Mouse (Mus musculus): ENCODE data around the gene Il17rc.

Il17rc gene

DNA sequence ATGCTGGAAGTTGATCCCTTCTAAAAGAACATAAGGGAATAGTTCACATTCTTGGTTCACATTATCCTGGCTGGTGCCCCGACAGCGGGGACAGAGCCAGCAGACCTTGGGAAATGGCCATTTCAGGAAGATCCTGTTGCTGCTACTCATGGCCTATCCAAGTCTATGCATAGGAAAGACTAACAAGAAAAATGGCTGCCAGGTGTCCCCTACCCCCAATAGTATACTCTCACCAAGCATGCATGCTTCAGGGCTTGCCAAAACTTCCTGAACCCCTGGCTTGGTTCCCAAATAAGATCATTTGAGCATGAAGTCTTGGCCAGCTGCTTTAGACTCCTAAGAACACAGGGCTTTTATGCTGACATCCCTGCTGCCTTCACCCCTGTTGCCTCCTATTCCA lies 19.4 kb upstream of the Il17rc start:
- intact Hi-C loops (cut with DNase I), result no loop called here

DNA sequence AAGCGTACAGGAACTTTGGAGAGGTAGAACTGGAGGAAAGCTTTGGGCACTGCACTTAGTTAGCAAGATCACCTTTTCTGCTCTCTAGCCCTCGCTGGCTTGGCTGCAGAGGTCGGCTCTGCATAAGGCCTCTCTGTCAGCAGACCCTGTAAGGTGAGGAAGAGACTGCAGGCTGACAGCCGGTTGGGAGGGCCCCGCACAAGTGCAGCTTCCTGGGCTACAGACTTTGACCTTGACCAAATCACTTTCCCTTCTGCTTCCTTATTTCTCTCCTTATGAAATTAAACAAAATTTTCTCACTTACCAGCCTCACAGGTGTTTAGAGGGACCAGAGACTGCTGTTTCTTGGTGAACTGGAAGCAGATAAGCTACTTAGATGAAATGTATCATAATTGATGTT lies 16.2 kb upstream of the Il17rc start:
- intact Hi-C loops (cut with DNase I), result no loop called here

DNA sequence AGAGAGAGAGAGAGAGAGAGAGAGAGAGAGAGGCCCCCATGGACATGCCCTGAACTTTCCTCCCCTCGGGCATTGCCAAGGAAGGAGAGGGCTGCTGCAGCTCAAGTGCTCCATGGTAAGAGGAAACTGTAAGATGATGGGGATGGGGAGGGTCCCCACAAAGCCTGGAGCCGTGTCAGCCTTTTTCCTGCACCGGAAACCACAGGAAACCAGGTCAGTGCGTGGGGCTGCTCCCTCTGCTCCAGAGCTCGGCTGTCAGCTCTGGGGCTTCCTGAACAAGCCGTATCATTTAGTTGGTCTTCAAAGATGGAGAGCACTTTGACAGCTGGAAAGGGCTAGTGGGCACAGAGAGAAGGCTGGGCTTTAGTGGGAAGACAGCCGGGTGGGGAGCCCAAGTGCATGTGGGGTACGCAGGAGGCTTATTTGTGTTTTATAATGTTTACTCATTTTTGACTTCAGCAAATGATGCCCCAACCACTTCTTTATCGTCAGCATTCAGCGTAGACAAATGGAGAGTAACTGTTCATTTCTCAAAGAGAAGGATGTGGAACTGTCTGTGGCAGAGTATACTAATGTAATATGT lies 13.2 kb upstream of the Il17rc start, which contains the start of gene Il17re:
Il17re (plus strand) TSS at position 533 of the 583 bp plus-strand sequence.
- intact Hi-C loops (cut with DNase I), result no loop called here

DNA sequence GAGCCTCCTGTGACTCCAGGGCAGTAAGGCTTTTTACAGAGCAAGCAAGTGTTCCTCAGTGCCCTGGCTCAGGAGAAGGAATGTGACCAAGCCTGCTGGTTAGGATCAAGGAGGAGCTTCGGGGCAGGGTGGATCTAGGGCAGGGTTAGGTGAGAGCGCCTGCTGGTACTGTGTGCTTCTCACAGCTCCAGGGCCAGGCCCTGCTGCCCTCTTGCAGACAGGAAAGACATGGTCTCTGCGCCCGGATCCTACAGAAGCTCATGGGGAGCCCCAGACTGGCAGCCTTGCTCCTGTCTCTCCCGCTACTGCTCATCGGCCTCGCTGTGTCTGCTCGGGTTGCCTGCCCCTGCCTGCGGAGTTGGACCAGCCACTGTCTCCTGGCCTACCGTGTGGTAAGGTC lies 12.6 kb upstream of the Il17rc start:
- intact Hi-C loops (cut with DNase I), result no loop called here

DNA sequence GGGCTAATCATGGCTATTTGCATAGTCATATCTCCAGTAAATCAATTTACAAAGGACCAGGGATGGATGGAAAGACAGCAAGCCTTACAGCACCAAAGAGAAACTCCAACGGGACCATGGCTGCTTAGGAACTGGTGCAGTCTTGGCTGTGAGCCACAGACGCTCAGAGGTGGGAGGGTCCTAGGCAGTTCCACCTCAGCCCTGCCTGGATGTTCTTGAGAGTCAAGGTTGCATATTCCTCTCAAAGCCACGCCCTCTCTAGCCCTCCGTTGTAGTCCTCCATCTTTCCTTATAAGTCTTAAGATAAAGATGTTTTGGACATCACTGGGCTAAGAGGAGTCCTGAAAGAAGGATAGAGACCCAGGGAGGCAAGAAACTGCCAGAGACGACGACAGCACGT lies 7.2 kb upstream of the Il17rc start:
- intact Hi-C loops (cut with DNase I), result no loop called here

DNA sequence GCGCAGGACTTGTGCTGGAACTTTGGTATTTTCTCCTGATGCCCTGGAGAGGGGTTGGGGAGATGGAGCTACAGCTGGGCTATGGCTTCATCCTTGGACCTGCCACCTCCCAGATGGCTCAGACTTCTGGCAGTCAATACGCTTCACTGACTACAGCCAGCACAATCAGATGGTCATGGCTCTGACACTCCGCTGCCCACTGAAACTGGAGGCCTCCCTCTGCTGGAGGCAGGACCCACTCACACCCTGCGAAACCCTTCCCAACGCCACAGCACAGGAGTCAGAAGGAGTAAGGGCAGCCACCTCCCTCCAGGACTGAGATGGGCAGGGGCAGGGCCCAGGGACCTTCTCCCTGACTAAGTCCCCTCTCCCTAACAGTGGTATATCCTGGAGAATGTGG lies 5.6 kb upstream of the Il17rc start:
- intact Hi-C loops (cut with DNase I), result no loop called here

DNA sequence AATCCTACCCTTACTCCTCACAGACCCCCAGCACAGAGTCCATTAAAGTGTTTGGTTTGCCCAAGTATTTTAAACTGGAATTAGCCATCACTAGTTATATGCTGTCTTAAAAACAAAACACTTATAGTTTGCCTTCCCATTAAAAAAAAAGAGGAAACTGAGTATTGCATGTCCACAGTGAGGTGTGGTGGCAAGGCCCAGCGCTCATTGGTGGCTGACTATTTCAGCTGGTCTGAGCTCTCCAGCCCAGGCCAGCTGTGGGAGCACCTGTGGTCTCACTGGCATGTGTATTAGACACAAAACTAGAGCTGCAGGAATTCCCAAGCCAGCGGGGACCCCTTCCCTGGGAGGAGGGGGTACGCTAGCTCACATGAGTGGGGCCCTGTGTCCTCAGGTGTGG lies 2.7 kb upstream of the Il17rc start:
- intact Hi-C loops (cut with DNase I), result no loop called here

DNA sequence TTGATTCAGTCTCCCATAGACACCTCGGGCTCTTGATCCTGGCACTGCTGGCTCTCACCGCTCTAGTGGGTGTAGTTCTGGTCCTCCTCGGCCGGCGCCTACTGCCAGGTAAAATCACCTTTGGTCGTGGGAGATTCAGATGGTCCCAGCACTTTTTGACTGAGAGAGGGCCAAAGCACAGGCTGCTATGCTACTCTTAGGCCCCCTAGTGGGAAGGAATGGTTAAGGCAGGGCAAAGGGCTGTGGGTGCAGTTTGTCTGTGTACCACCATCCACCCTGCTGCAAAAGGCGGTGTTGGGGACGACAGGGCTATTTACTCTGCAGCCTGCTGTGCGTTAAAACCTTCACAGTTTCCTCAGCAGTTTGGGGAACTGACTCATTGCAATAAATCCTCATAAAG lies 2.2 kb upstream of the Il17rc start:
- intact Hi-C loops (cut with DNase I), result no loop called here

DNA sequence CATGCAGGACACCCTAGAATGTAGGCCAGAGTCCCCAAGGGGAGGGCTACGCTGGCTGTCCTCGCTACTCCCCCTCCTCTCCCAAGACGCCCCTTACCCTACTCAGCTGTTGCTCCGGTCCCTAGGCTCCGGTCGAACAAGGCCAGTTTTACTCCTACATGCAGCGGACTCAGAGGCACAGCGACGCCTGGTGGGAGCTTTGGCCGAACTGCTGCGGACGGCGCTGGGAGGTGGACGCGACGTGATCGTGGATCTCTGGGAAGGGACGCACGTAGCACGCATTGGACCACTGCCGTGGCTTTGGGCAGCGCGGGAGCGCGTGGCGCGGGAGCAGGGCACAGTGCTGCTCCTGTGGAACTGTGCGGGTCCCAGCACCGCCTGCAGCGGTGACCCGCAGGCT lies 1.8 kb upstream of the Il17rc start:
- intact Hi-C loops (cut with DNase I), result no loop called here

DNA sequence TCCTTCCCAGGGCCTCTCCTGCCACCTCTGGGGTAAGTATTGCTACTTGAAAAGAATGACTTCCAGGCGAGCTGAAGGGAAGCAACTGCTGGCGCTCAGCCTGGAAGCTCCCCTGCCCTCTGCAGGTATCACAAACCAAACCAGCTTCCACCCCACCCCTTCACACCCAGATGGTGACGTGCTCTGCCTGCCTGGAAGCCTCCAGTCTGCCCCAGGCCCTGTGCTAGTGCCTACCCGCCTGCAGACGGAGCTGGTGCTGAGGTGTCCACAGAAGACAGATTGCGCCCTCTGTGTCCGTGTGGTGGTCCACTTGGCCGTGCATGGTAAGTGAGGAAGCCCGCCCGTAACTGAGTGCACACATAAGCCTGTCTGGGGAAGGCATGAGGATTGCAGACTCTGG lies 834 bp downstream of the Il17rc start:
- intact Hi-C loops (cut with DNase I), result no loop called here

DNA sequence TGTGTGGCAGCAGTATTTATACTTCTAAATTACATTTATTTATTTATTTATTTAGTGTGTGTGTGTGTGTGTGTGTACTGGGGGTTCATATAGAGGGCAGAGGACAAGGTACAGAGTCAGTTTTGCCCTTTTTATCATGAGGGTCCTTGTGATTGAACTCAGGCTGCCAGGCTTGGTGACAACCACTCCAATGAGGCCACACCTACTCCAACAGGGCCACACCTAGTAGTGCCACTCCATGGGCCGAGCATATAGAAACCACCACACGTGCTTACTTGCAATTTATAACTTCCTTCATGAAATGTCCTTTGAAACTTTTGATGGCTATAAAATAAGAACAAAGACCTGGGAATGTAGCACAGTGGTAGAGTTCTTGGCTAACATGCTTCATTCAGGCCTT lies 2.0 kb downstream of the Il17rc start:
- intact Hi-C loops (cut with DNase I), result no loop called here

DNA sequence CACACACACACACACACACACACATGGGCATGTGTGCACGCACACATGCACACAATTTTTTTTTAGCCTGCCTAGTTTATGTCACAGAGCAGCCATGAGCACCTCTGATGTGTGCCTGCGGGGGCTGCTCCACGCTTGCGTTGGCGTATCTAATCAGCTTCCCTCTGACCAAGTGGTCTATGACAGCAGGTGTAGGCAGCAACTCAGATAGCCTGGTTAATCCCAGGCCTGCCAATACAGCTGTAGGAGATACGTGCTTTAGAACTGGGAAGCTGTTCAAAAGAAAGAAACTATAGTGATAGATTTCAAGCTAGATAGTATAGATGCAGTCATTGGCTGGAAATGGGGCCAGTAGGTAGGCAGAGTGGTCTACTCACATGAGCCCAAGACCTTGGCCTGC lies 2.5 kb downstream of the Il17rc start:
- intact Hi-C loops (cut with DNase I), result no loop called here

DNA sequence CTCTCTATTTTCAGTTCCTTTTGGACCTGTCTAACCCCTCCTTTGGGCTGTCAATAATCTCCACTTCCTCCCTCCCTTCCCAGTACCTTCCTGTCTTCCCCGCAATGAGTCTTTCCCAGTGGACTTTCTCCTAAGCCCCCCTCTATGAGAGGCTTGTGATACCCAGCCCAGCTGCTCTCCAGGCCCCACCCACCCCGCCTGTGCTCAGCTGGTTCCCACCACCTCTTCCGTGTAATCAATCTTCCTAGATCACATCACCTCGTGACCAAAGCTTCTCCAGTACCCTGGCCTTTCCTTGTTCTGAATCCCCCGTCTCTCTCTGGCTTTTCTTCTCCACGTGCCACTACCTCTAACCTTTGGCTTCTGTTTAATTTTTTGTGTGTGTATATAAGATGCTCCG lies 6.1 kb downstream of the Il17rc start:
- intact Hi-C loops (cut with DNase I), result no loop called here

DNA sequence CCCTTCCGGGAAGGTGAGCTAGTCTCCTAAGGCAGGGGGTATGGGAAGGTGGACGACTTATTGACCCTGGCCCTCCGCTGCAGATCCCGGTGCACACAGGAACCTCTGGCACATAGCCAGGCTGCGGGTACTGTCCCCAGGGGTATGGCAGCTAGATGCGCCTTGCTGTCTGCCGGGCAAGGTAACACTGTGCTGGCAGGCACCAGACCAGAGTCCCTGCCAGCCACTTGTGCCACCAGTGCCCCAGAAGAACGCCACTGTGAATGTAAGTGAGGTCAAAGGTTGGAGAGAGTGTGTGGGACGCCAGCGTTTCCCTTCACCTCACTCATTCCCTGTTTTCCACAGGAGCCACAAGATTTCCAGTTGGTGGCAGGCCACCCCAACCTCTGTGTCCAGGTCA lies 7.7 kb downstream of the Il17rc start:
- intact Hi-C loops (cut with DNase I), result no loop called here

DNA sequence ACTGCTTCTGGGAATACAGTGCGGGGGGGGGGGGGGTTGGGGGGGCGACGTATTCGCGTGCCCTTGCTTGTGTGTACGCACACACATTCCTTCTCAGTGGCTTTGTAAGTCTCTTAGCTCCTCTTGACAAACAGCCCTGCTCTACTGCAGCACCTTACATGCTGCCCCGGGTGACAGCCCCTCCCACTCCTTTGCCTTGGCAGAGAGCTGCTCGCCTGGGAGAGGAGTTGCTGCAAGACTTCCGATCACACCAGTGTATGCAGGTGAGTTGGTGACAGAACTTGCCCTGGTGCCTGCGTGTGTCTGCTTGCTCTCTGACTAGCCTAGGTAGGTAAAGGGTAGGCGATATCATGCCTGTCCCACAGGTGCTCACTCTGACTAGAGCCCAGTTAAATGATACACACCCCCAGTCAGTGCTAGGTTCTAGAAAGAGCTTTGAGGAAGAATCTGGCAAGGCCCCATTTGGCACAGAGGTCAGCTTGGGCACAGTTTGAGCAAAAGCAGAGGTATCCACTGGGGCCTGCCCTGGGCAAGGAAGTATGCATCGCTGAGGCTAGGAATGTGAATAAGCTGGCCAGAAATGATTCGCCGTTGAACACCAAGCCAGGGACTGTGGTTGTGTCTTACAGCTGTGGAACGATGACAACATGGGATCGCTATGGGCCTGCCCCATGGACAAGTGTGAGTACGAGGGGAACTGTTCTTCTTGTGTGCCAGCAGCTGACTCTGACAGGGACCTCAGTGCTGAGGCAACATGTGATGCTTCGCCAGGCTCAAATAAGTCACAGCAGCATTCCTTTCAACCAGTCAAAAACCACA lies 9.5 kb downstream of the Il17rc start:
- intact Hi-C loops (cut with DNase I), result no loop called here

DNA sequence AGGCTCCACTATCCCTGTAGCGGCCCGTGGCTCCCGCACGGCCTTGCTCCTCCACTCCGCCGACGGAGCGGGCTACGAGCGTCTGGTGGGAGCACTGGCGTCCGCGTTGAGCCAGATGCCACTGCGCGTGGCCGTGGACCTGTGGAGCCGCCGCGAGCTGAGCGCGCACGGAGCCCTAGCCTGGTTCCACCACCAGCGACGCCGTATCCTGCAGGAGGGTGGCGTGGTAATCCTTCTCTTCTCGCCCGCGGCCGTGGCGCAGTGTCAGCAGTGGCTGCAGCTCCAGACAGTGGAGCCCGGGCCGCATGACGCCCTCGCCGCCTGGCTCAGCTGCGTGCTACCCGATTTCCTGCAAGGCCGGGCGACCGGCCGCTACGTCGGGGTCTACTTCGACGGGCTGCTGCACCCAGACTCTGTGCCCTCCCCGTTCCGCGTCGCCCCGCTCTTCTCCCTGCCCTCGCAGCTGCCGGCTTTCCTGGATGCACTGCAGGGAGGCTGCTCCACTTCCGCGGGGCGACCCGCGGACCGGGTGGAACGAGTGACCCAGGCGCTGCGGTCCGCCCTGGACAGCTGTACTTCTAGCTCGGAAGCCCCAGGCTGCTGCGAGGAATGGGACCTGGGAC lies 11.4 kb downstream of the Il17rc start:
- intact Hi-C loops (cut with DNase I), result no loop called here

DNA sequence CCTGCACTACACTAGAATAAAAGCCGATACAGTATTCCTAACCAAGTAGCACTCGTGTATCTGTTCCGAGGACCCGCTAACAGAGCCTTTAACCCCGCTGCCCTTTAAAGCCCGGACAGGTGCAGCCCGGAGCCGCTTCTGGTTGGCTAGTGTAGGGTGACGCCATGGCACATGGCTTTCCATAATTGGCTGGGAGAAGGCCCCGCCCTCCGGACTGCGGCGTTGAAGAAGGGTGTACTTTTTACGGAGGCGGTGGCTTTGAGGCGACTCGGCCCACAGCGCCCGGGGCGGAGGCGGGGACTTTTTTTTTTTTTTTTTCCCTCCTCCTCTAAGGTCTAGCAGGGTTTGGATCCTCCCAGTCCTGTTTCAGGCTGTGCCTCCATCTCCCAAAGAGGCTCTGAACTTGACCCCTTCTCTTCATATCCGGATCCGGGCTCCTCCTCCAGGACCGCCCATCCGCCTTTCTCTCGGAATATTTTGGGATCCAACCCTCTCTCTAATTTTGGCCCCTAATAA lies 11.9 kb downstream of the Il17rc start, which contains the start of gene Creld1:
Creld1 (plus strand) TSS at position 198 of the 516 bp plus-strand sequence.
- intact Hi-C loops (cut with DNase I), result no loop called here

DNA sequence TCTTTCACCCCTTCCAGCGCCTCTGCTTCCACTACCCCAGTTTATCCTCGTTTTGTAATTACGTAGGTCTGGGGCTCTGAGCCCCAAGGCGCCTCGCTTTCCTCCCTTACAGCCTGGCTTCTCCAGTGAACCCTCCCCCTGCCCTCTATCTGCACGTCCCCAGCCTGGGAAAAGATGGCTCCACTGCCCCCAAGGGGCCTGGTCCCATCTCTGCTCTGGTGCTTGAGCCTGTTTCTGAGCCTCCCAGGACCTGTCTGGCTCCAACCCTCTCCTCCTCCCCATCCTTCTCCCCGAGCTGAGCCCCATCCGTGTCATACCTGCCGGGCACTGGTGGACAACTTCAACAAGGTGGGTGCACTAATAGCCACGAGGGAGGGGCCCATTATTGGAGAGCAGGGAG lies 12.5 kb downstream of the Il17rc start:
- intact Hi-C loops (cut with DNase I), result no loop called here

DNA sequence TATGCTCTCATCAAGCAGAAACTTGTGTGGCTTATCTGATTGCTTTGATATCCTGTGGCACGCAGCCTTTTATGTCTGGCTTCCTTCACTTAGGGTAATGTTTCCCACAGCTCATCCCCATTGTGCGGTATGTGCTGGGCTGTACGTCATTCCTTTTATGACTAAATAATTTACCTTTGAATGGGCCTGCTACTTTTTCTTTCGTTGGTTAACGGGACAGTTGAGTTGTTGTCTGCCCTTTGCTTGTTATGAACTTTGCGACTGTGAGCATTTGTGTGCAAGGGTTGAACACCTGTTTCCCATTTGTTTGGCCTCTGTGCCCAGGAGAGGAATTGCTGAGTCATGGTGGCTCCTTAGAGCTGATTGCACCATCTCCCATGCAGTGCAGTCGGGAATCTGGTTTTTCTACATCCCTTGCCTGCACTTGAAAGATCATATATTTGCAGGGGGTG lies 15.9 kb downstream of the Il17rc start:
- intact Hi-C loops (cut with DNase I), result no loop called here

DNA sequence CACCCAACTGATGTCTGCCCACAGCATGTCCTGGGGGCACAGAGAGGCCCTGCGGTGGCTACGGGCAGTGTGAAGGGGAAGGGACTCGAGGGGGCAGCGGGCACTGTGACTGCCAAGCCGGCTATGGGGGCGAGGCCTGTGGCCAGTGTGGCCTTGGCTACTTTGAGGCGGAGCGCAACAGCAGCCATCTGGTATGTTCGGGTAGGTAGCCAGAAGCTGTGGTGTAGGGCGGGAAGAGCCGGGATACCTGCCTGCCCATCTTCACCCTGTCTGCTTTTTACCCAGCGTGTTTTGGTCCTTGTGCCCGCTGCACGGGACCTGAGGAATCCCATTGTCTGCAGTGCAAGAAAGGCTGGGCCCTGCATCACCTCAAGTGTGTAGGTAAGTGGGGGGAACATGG lies 18.2 kb downstream of the Il17rc start:
- intact Hi-C loops (cut with DNase I), result no loop called here

DNA sequence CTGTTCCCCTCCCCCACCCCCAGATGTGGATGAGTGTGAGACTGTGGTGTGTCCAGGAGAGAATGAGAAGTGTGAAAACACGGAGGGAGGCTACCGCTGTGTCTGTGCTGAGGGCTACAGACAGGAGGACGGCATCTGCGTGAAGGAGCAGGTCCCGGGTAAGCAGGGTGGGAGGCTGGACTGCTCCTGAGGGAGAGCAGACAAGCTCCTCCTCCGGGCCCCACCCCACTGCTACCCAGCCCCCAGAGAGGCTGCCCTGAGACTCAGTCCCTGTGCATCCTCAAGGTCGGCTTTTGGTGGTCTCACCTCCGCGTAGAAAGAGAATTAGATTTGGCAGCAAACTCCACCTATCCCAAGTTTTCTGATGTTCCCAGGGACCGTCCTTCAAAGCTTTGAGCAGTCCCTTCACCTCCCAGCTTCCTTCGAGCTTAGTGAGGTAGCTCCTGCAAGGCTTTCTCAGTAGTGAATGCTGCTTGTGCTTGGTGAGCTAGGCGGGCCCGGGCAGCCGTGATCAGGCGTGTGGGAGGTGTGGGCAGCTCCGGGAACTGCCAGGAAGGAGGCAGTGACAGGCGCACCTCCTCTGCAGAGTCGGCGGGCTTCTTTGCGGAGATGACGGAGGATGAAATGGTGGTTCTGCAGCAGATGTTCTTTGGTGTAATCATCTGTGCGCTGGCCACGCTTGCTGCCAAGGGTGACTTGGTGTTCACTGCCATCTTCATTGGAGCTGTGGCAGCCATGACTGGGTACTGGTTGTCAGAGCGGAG lies 21.1 kb downstream of the Il17rc start:
- intact Hi-C loops (cut with DNase I), result loop anchor here (5.0 kb wide), 1 partner anchor 110 kb away; the partner anchor contains the start of genes Brk1 and Fancd2os

Data from adrenal gland (tissue).